Mouse (Mus musculus): ENCODE results near the gene Cd36. TPM values are rescaled to one million over a fixed set of nuclear protein-coding genes. Genes with fewer than 3 reads are reported as not detected.
"Not testable (repeated sequence)": the region's sequence is repeated elsewhere in the genome, so short reads cannot be mapped to it uniquely, and the experiment has no call there.

Cd36 gene
- polyA plus RNA-seq (2016; fragmentation: Nextera tagmentation; extraction: Ambion mirVana) = 0.26 and 0.31 TPM in 2 replicates

DNA sequence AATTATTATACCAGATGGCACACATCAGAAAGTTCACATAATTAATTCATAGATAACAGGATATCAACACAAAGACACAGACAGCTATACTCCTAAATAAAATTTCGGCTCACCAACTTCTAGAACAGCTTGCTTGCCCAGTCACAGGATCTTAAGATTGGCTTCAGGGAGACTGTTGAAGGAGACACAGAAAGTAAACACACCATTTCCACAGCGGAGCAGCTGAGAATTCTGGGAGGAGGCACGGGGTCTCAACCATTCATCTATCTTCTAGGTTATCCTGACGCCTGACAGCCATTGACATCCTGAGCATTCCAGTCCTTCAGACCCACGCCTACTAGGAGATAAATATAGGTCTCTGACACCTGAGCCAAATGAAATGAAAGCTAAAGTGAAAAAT is at the start of gene Cd36:
Cd36 (minus strand) TSS at position 204 of the 400 bp plus-strand sequence.
- Histone ChIP-seq H3K9me3 (no peaks in the 10 kb centered on the region), H3K36me3 (replicated peaks) (no peaks in the 10 kb centered on the region), H3K27me3 (ENCODE audit: poor library complexity, severe bottlenecking) (no peaks in the 10 kb centered on the region), H3K4me3 (no peak within 1 kb of the TSS), H3K4me1 (no peaks in the 10 kb centered on the region), H3K27ac (no peak within 1 kb of the TSS)
- 79% methylated on average over 5 of the region's 5 CpGs for WGBS
- no peak for DNase-seq (ENCODE audit: extremely low spot score, low spot score)

- H3K9me3 ChIP-seq = no peaks in the 10 kb centered on the region
- 69% methylated on average over 1 of the region's 1 CpGs for WGBS
Measured at GRCm38 (mm10) chr5:17934501-17934900, 45.9 kb upstream of the Cd36 start.

GRCm38 (mm10) chr5:17931588-17931987 is 43.0 kb upstream of the Cd36 start:
- 95% methylated on average over 2 of the region's 2 CpGs for WGBS
- not testable (repeated sequence) for DNase-seq (ENCODE audit: extremely low spot score, low spot score); H3K27ac ChIP-seq; H3K27me3 ChIP-seq (ENCODE audit: poor library complexity, severe bottlenecking); H3K9me3 ChIP-seq; H3K36me3 ChIP-seq (replicated peaks); H3K4me3 ChIP-seq; H3K4me1 ChIP-seq

More at GRCm38 (mm10) chr5:17934501-17934900, 45.9 kb upstream of the Cd36 start:
- no peaks in the 10 kb centered on the region for H3K36me3 ChIP-seq (replicated peaks)
- no peak overlapping the region for H3K4me3 ChIP-seq
- H3K27me3 ChIP-seq (ENCODE audit: poor library complexity, severe bottlenecking) = no peaks in the 10 kb centered on the region
- DNase-seq (ENCODE audit: extremely low spot score, low spot score) = no peak
- no peaks in the 10 kb centered on the region for H3K4me1 ChIP-seq
- no peak overlapping the region for H3K27ac ChIP-seq

GRCm38 (mm10) chr5:17929006-17929567 is 40.5 kb upstream of the Cd36 start:
- DNase-seq (ENCODE audit: extremely low spot score, low spot score) = no peak
- Histone ChIP-seq H3K9me3 (no peaks in the 10 kb centered on the region), H3K27ac (no peak overlapping the region), H3K4me3 (no peak overlapping the region), H3K4me1 (no peaks in the 10 kb centered on the region), H3K36me3 (replicated peaks) (no peaks in the 10 kb centered on the region), H3K27me3 (ENCODE audit: poor library complexity, severe bottlenecking) (no peaks in the 10 kb centered on the region)
- 71% methylated on average over 7 of the region's 7 CpGs for WGBS

GRCm38 (mm10) chr5:17928471-17928870 is 39.9 kb upstream of the Cd36 start:
- Histone ChIP-seq H3K36me3 (replicated peaks) (no peaks in the 10 kb centered on the region), H3K27me3 (ENCODE audit: poor library complexity, severe bottlenecking) (no peaks in the 10 kb centered on the region), H3K9me3 (no peaks in the 10 kb centered on the region), H3K4me3 (no peak overlapping the region), H3K4me1 (no peaks in the 10 kb centered on the region), H3K27ac (no peak overlapping the region)
- WGBS = 53% methylated on average over 4 of the region's 4 CpGs
- DNase-seq (ENCODE audit: extremely low spot score, low spot score) = no peak

GRCm38 (mm10) chr5:17924085-17924518 is 35.5 kb upstream of the Cd36 start:
- Histone ChIP-seq H3K4me1 (no peaks in the 10 kb centered on the region), H3K27ac (no peak overlapping the region), H3K9me3 (no peaks in the 10 kb centered on the region), H3K27me3 (ENCODE audit: poor library complexity, severe bottlenecking) (no peaks in the 10 kb centered on the region), H3K4me3 (no peak overlapping the region), H3K36me3 (replicated peaks) (no peaks in the 10 kb centered on the region)
- 66% methylated on average over 2 of the region's 2 CpGs for WGBS
- no peak for DNase-seq (ENCODE audit: extremely low spot score, low spot score)

- H3K36me3 ChIP-seq (replicated peaks) = no peaks in the 10 kb centered on the region
- WGBS = 91% methylated on average over 3 of the region's 3 CpGs
- H3K4me1 ChIP-seq = no peaks in the 10 kb centered on the region
- H3K27ac ChIP-seq = no peak overlapping the region
- H3K4me3 ChIP-seq = no peak overlapping the region
- H3K27me3 ChIP-seq (ENCODE audit: poor library complexity, severe bottlenecking) = no peaks in the 10 kb centered on the region
- no peaks in the 10 kb centered on the region for H3K9me3 ChIP-seq
- no peak for DNase-seq (ENCODE audit: extremely low spot score, low spot score)
Measured at GRCm38 (mm10) chr5:17923648-17924047, 35.0 kb upstream of the Cd36 start.

- H3K4me3 ChIP-seq = no peak overlapping the region
- 89% methylated on average over 5 of the region's 5 CpGs for WGBS
- no peak overlapping the region for H3K27ac ChIP-seq
- DNase-seq (ENCODE audit: extremely low spot score, low spot score) = no peak
- no peaks in the 10 kb centered on the region for H3K27me3 ChIP-seq (ENCODE audit: poor library complexity, severe bottlenecking)
- no peaks in the 10 kb centered on the region for H3K9me3 ChIP-seq
- no peaks in the 10 kb centered on the region for H3K4me1 ChIP-seq
- H3K36me3 ChIP-seq (replicated peaks) = no peaks in the 10 kb centered on the region
Measured at GRCm38 (mm10) chr5:17918966-17919365, 30.4 kb upstream of the Cd36 start.

DNA sequence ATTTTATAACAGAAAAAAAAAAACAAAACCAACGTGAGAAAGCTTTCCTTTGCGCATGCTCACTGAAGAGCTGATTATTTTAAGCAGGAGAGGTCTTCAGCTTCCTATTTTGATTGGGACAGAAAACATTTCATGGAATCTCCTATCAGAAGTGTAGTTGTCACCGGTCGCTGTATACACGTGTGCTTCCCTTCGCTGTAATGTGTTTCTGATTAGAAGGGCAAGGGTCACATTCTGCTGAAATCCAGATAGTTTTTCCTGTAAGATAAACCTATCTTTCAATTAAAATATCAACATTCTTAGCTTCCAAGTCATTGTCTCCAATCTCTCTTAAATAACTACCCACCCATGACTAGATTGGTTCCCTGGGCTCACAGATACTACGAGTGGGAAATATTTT is 16.2 kb upstream of the Cd36 start:
- Histone ChIP-seq H3K4me3 (no peak overlapping the region), H3K27ac (no peak overlapping the region), H3K9me3 (no peaks in the 10 kb centered on the region), H3K36me3 (replicated peaks) (no peaks in the 10 kb centered on the region), H3K27me3 (ENCODE audit: poor library complexity, severe bottlenecking) (no peaks in the 10 kb centered on the region), H3K4me1 (peaks cover 6% of the 10 kb centered on the region)
- WGBS = 68% methylated on average over 7 of the region's 7 CpGs
- no peak for DNase-seq (ENCODE audit: extremely low spot score, low spot score)

DNA sequence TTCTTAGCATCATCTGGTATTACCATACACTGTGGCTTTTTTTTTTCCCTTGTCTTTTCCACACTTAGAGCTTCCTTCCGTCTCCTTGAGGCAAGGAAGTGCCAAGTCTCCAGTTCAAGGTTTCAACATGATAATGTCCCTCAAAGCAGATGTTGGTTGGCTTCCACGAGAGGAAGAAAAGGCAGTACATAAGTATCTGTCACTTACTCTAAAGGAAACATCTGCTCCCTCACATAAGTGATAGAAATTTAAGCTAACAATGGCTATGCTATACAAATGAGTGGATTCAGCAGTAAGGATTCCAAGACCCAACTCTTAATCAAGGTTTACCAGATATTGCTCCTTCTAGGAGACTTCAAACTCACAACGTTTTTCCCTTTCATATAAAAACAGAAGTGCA is 10.3 kb upstream of the Cd36 start:
- H3K9me3 ChIP-seq = no peaks in the 10 kb centered on the region
- H3K4me1 ChIP-seq = peaks cover 6% of the 10 kb centered on the region
- H3K27ac ChIP-seq = no peak overlapping the region
- no peak overlapping the region for H3K4me3 ChIP-seq
- no peak for DNase-seq (ENCODE audit: extremely low spot score, low spot score)
- no peaks in the 10 kb centered on the region for H3K36me3 ChIP-seq (replicated peaks)
- 75% methylated on average over 3 of the region's 3 CpGs for WGBS
- no peaks in the 10 kb centered on the region for H3K27me3 ChIP-seq (ENCODE audit: poor library complexity, severe bottlenecking)

DNA sequence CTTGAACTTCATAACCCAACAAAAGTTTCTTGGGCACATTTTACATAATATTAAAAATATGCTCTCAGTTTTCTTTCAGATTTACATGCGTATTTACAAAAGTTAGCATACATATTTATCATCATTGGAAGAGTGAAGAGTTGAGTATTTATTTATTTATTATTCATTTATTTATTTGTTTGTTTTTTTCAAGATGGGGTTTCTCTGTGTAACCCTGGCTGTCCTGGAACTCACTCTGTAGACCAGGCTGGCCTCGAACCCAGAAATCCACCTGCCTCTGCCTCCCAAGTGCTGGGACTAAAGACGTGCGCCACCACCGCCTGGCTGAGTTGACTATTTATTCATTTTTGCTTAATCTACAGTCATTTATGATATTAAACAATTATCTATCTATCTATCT is 9.0 kb upstream of the Cd36 start:
- not testable (repeated sequence) for H3K4me3 ChIP-seq; DNase-seq (ENCODE audit: extremely low spot score, low spot score); H3K9me3 ChIP-seq; H3K27ac ChIP-seq; H3K36me3 ChIP-seq (replicated peaks); H3K4me1 ChIP-seq; H3K27me3 ChIP-seq (ENCODE audit: poor library complexity, severe bottlenecking)
- 95% methylated on average over 5 of the region's 5 CpGs for WGBS

GRCm38 (mm10) chr5:17893577-17894172 is 5.1 kb upstream of the Cd36 start:
- WGBS = 90% methylated on average over 2 of the region's 2 CpGs
- DNase-seq (ENCODE audit: extremely low spot score, low spot score) = no peak
- H3K4me1 ChIP-seq = no peaks in the 10 kb centered on the region
- H3K36me3 ChIP-seq (replicated peaks) = no peaks in the 10 kb centered on the region
- no peak overlapping the region for H3K27ac ChIP-seq
- H3K27me3 ChIP-seq (ENCODE audit: poor library complexity, severe bottlenecking) = no peaks in the 10 kb centered on the region
- no peak overlapping the region for H3K4me3 ChIP-seq
- H3K9me3 ChIP-seq = no peaks in the 10 kb centered on the region

DNA sequence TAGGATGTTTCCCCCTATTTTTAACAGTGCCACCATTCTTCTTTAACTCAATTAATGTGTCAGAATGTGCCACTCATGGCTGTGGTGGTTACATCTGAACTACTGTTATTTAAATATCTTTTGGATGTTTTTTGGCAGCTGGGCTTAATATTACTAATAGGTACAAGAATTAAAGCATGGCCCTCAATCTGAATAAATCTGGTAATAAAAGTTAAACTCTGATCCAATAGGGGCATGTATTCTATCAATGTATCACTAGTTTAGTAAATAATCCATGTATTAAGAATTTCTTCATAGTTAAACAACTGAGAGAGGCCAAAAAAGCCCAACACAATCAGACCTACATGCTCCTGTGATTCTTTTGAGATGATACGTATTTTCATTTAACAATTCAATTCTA is 690 bp upstream of the Cd36 start:
- Histone ChIP-seq H3K9me3 (no peaks in the 10 kb centered on the region), H3K36me3 (replicated peaks) (no peaks in the 10 kb centered on the region)
- 88% methylated on average over 1 of the region's 1 CpGs for WGBS

More for the DNA sequence above, 690 bp upstream of the Cd36 start:
- no peak overlapping the region for H3K27ac ChIP-seq
- no peak overlapping the region for H3K4me3 ChIP-seq
- DNase-seq (ENCODE audit: extremely low spot score, low spot score) = no peak
- no peaks in the 10 kb centered on the region for H3K27me3 ChIP-seq (ENCODE audit: poor library complexity, severe bottlenecking)
- H3K4me1 ChIP-seq = no peaks in the 10 kb centered on the region
